ENCODE assay signal across 20 mouse cellular contexts in the genomic region with DNA sequence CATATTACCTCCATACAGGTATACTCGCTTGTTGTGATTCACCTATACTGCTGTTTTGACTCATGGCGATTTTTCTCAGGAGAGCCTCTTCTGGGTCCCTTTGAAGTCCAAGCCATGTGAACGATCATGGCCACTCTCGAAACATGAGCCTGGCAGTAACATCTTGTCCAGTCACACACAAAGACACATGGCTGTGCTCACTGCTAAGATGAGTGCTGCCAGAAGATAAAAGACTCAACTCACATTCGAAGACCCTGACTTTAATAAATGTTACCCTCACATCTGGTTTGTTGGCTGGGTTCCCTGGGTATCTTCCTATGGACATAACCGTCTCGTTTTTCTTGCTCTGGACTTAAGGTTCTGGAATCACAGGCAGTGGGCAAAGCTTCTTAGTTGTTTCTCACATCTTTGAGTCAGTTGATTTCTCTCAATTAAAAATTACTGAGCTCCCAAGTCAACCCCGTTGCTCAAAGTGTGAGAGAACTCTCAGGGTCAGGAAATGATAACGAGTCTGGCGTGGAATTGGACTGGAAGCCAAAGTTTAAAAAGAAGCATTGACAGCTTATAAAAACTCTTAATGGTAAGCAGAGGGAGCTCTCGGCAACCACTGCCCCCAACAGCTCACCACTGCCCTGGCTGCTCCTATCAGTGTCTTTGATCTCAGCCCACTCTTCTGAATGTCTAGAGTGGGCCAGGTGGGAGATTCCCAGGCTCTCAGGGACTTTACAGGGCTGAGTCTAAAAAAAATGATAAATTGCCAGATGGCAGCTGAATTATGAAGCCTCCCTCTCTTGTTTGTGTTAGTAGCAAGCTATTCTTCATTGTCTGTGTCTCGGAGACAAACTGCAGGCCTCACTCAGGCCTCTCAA.
DNase-seq lines count a peak whose midpoint lies in the region; ATAC-seq and TF ChIP-seq lines count a peak whose summit lies in the region.
"Had no signal": no experiment of that assay in that cellular context is flagged by ENCODE, and none has a peak within 500 bp of the region (broad histone marks: within the 10 kb centered on the region; RNA-seq: fewer than 3 reads in every experiment).

No protein-coding gene starts in this region.

- H3K9me3 ChIP-seq in heart, embryonic 13.5 days, result no peaks in the 10 kb centered on the region
- H3K9me3 ChIP-seq in heart, embryonic 12.5 days (replicated peaks), result no peaks in the 10 kb centered on the region
- no peaks in the 10 kb centered on the region for H3K9me3 ChIP-seq in lung, embryonic 15.5 days
- H3K9me3 ChIP-seq: limb, embryonic 12.5 days; midbrain, embryonic 12.5 days; neural tube, embryonic 15.5 days had no signal

- H3K4me1 ChIP-seq in heart, embryonic 13.5 days, result peaks cover 43% of the 10 kb centered on the region
- H3K4me1 ChIP-seq in heart, embryonic 12.5 days (replicated peaks), result peaks cover 37% of the 10 kb centered on the region
- H3K4me1 ChIP-seq in lung, embryonic 15.5 days, result peaks cover 14% of the 10 kb centered on the region
- H3K4me1 ChIP-seq: neural tube, embryonic 15.5 days had no signal

- no peak for DNase-seq in lung, adult 18-20 months
- DNase-seq in brain, embryonic 14.5 days (ENCODE audit: low read depth), result peak; percentile 9
- DNase-seq in embryo, embryonic 9.5 days (ENCODE audit: extremely low spot score), result peak; percentile 22
- DNase-seq in thymus, postnatal 25 days, result no peak
- DNase-seq: adrenal gland, postnatal 10 days; B cell, adult 2 months; cerebellum, adult 11-12 months; cerebellum, postnatal 25 days; gastrocnemius, postnatal 25 days; kidney, adult 11 months; kidney, postnatal 10 days; thymus, adult 18-20 months had no signal

- no peak for TF ChIP-seq POLR2A in brain, embryonic 14.5 days (IDR thresholded peaks at IDR 0.05; ENCODE audit: borderline replicate concordance, extremely low read depth, insufficient read depth, insufficient read length, poor library complexity, severe bottlenecking)

- no peak for ATAC-seq in heart, embryonic 13.5 days (ENCODE audit: extremely low read depth, insufficient number of reproducible peaks, low FRiP score, low TSS enrichment)
- ATAC-seq in heart, embryonic 12.5 days (ENCODE audit: insufficient number of reproducible peaks, low FRiP score), result no peak
- ATAC-seq in lung, embryonic 15.5 days (ENCODE audit: borderline replicate concordance, extremely low read depth, low FRiP score, low TSS enrichment), result peak; percentile 64; the same call in 1 of the 2 replicates

- H3K9ac ChIP-seq in heart, embryonic 13.5 days, result no peak overlapping the region
- H3K9ac ChIP-seq in heart, embryonic 12.5 days, result no peak overlapping the region
- no peak overlapping the region for H3K9ac ChIP-seq in lung, embryonic 15.5 days
- H3K9ac ChIP-seq: hindbrain, embryonic 14.5 days; limb, embryonic 12.5 days; midbrain, embryonic 12.5 days; neural tube, embryonic 15.5 days had no signal

- H3K4me2 ChIP-seq in heart, embryonic 13.5 days, result no peak overlapping the region
- no peak overlapping the region for H3K4me2 ChIP-seq in heart, embryonic 12.5 days
- H3K4me2 ChIP-seq in lung, embryonic 15.5 days, result no peak overlapping the region
- H3K4me2 ChIP-seq: hindbrain, embryonic 14.5 days; limb, embryonic 12.5 days; midbrain, embryonic 12.5 days; neural tube, embryonic 15.5 days had no signal

- WGBS in heart, embryonic 13.5 days, result 49% methylated on average over 12 of the region's 12 CpGs
- 53% methylated on average over 12 of the region's 12 CpGs for WGBS in heart, embryonic 12.5 days
- 25% methylated on average over 12 of the region's 12 CpGs for WGBS in lung, embryonic 15.5 days

- H3K27ac ChIP-seq in heart, embryonic 13.5 days (replicated peaks), result 0 out of 2 replicates have a peak overlapping the region, but pooled peaks have one; percentile 28
- H3K27ac ChIP-seq in heart, embryonic 12.5 days (ENCODE audit: poor library complexity, severe bottlenecking), result no peak overlapping the region; the same call in 1 of the 2 replicates
- 0 out of 2 replicates have a peak overlapping the region, but pooled peaks have one; percentile 30 for H3K27ac ChIP-seq in lung, embryonic 15.5 days
- H3K27ac ChIP-seq: hindbrain, embryonic 14.5 days; limb, embryonic 12.5 days; midbrain, embryonic 12.5 days; neural tube, embryonic 15.5 days had no signal

- no peak overlapping the region for H3K4me3 ChIP-seq in heart, embryonic 13.5 days
- no peak overlapping the region for H3K4me3 ChIP-seq in heart, embryonic 12.5 days
- H3K4me3 ChIP-seq in lung, embryonic 15.5 days, result no peak overlapping the region
- H3K4me3 ChIP-seq: limb, embryonic 12.5 days; midbrain, embryonic 12.5 days; myocyte; neural tube, embryonic 15.5 days had no signal

- H3K27me3 ChIP-seq in heart, embryonic 13.5 days (replicated peaks), result no peaks in the 10 kb centered on the region
- H3K27me3 ChIP-seq in heart, embryonic 12.5 days (replicated peaks), result no peaks in the 10 kb centered on the region
- no peaks in the 10 kb centered on the region for H3K27me3 ChIP-seq in lung, embryonic 15.5 days
- H3K27me3 ChIP-seq: limb, embryonic 12.5 days; midbrain, embryonic 12.5 days; neural tube, embryonic 15.5 days had no signal

- no peaks in the 10 kb centered on the region for H3K36me3 ChIP-seq in heart, embryonic 13.5 days
- H3K36me3 ChIP-seq in heart, embryonic 12.5 days, result no peaks in the 10 kb centered on the region
- no peaks in the 10 kb centered on the region for H3K36me3 ChIP-seq in lung, embryonic 15.5 days
- H3K36me3 ChIP-seq: limb, embryonic 12.5 days; midbrain, embryonic 12.5 days; neural tube, embryonic 15.5 days had no signal

- TF ChIP-seq CTCF in brain, embryonic 14.5 days (IDR thresholded peaks at IDR 0.05; ENCODE audit: borderline replicate concordance, extremely low read depth, insufficient read depth, insufficient read length), result no peak

Comparison
In these comparisons a context has a peak if more than half of its experiments do, and no peak if none do; other contexts are left out.
1. DNase-seq: peak in brain, embryonic 14.5 days (single experiment) and embryo, embryonic 9.5 days (single experiment); none in lung, adult 18-20 months (0 of 2) and thymus, postnatal 25 days (single experiment).